In genomic region chr2:91852446-91853191, GRCm38 (mm10) we compare ENCODE assay signal across 13 mouse cellular contexts.
A peak's percentile ranks its signal among the peaks of the same experiment; 100 is the strongest.
DNase-seq lines count a peak whose midpoint lies in the region; ATAC-seq and TF ChIP-seq lines count a peak whose summit lies in the region.
"Had no signal": no experiment of that assay in that cellular context is flagged by ENCODE, and none has a peak within 500 bp of the region (broad histone marks: within the 10 kb centered on the region; RNA-seq: fewer than 3 reads in every experiment).

No protein-coding gene starts in this region.

- intact Hi-C loops in gastrocnemius, adult 2 months (cut with DNase I): no loop called here

- no peak for ATAC-seq in hindbrain, embryonic 14.5 days (ENCODE audit: low FRiP score)
- ATAC-seq: intestine, postnatal 0 days had no signal

- peak; percentile 18 to 35 for DNase-seq in layer of hippocampus, adult 2 months (ENCODE audit: low spot score in 2 of 2)
- DNase-seq in layer of hippocampus, adult 9-10 months (ENCODE audit: low spot score): no peak
- peak; percentile 35 for DNase-seq in cerebellum, adult 8-10 months
- peak; percentile 34 for DNase-seq in hindbrain, embryonic 14.5 days (ENCODE audit: low spot score)
- DNase-seq in kidney, adult 11 months: no peak
- DNase-seq in urinary bladder, postnatal 25 days (ENCODE audit: low spot score): no peak
- no peak for DNase-seq in gastrocnemius, adult 2 months
- DNase-seq: gastrocnemius, postnatal 10 days; right cerebral cortex, adult 18-20 months had no signal

- H3K27ac ChIP-seq in layer of hippocampus, adult 2 months: peak overlapping the region; percentile 69
- peak overlapping the region; percentile 18; the same call in 1 of the 2 replicates for H3K27ac ChIP-seq in hindbrain, embryonic 14.5 days
- peak overlapping the region; percentile 41; the same call in 1 of the 2 replicates for H3K27ac ChIP-seq in olfactory bulb, adult 2 months (ENCODE audit: insufficient read depth, low read depth, low read length)
- no peak overlapping the region for H3K27ac ChIP-seq in gastrocnemius, adult 2 months
- H3K27ac ChIP-seq: embryonic facial prominence, embryonic 15.5 days; limb, embryonic 13.5 days had no signal

- TF ChIP-seq CTCF in layer of hippocampus, adult 2 months (conservative IDR thresholded peaks at IDR 0.05): no peak
- TF ChIP-seq CTCF in olfactory bulb, adult 2 months (IDR thresholded peaks at IDR 0.05; ENCODE audit: insufficient read depth, low read depth, low read length): no peak
- no peak for TF ChIP-seq CTCF in gastrocnemius, adult 2 months (IDR thresholded peaks at IDR 0.05)

- 24% methylated on average over 2 of the region's 2 CpGs for WGBS in hindbrain, embryonic 14.5 days
- WGBS in olfactory bulb, adult 2 months: 30% methylated on average over 2 of the region's 2 CpGs

- H3K4me2 ChIP-seq in hindbrain, embryonic 14.5 days (replicated peaks): no peak overlapping the region
- H3K4me2 ChIP-seq: embryonic facial prominence, embryonic 15.5 days; limb, embryonic 13.5 days had no signal

- H3K9me3 ChIP-seq in hindbrain, embryonic 14.5 days (ENCODE audit: control insufficient read depth, low read length): no peaks in the 10 kb centered on the region
- H3K9me3 ChIP-seq: embryonic facial prominence, embryonic 15.5 days; limb, embryonic 13.5 days had no signal

- H3K4me3 ChIP-seq in layer of hippocampus, adult 2 months: no peak overlapping the region
- H3K4me3 ChIP-seq in hindbrain, embryonic 14.5 days (replicated peaks; ENCODE audit: low read length): no peak overlapping the region
- no peak overlapping the region for H3K4me3 ChIP-seq in olfactory bulb, adult 2 months (ENCODE audit: insufficient read depth, low read depth, low read length)
- no peak overlapping the region for H3K4me3 ChIP-seq in gastrocnemius, adult 2 months
- H3K4me3 ChIP-seq: embryonic facial prominence, embryonic 15.5 days; limb, embryonic 13.5 days had no signal

- no peaks in the 10 kb centered on the region for H3K27me3 ChIP-seq in hindbrain, embryonic 14.5 days (ENCODE audit: control insufficient read depth, insufficient read depth, low read length)
- H3K27me3 ChIP-seq: embryonic facial prominence, embryonic 15.5 days; limb, embryonic 13.5 days had no signal

- no peak overlapping the region for H3K9ac ChIP-seq in hindbrain, embryonic 14.5 days
- H3K9ac ChIP-seq: embryonic facial prominence, embryonic 15.5 days; limb, embryonic 13.5 days had no signal

- 0 out of 2 replicates have a peak, but pooled peaks cover 7% of the 10 kb centered on the region for H3K4me1 ChIP-seq in hindbrain, embryonic 14.5 days (replicated peaks; ENCODE audit: control insufficient read depth, insufficient read depth, low read length)
- peaks cover 2% of the 10 kb centered on the region; the same call in 1 of the 2 replicates for H3K4me1 ChIP-seq in olfactory bulb, adult 2 months (ENCODE audit: control insufficient read depth, insufficient read depth, low read length)
- H3K4me1 ChIP-seq: limb, embryonic 13.5 days had no signal

- no peaks in the 10 kb centered on the region for H3K36me3 ChIP-seq in hindbrain, embryonic 14.5 days (replicated peaks; ENCODE audit: control insufficient read depth, insufficient read depth)
- H3K36me3 ChIP-seq: embryonic facial prominence, embryonic 15.5 days had no signal

- TF ChIP-seq POLR2A in olfactory bulb, adult 2 months (IDR thresholded peaks at IDR 0.05; ENCODE audit: insufficient read depth, low read depth, low read length): no peak

Comparison
In these comparisons a context has a peak if more than half of its experiments do, and no peak if none do; other contexts are left out.
1. DNase-seq: peak in layer of hippocampus, adult 2 months (2 of 2), cerebellum, adult 8-10 months (single experiment) and hindbrain, embryonic 14.5 days (single experiment); none in layer of hippocampus, adult 9-10 months (single experiment), kidney, adult 11 months (single experiment), urinary bladder, postnatal 25 days (single experiment) and gastrocnemius, adult 2 months (single experiment).